Mouse (Mus musculus): Measurements from ENCODE around the gene Znhit3. TPM values are rescaled to one million over a fixed set of nuclear protein-coding genes. Genes with fewer than 3 reads are reported as not detected.

Znhit3 gene
- total RNA-seq, 1 experiment from 2014 or later: 11.2 TPM

DNA sequence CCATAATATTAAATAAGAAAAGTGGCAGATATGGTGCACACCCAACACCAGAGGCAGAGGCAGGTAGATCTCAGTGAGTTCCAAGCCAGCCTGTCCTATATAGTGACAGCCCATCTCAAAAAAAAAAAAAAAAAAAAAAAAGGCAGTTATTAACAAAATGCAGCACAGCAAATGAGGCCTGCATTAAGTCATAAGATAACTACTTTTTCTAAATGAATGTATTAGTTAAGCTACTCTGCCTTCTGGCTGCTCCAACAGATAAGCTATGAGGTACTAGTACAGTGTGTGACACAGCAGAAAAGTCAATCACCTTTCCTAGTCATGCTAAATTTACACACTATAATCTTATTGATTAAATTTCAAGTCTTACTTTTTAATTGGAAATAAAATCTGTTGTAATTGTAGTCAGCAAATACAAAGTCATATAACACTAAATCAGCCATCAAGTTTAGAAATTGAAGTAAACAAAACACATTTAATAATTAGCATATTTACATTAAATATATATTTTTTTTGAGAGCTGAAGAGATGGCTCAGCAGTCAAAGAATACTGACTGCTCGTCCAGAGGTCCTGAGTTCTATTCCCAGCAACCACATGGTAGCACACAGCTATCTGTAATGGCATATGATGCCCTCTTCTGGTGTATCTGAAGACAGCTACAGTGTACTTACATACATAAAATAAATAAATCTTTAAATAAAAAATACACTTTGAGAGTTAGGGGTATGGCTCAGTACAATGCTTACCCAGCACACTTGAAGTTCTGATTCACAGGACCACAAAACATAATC, 42.9 kb downstream of the Znhit3 start:
- DNase-seq: no peak

DNA sequence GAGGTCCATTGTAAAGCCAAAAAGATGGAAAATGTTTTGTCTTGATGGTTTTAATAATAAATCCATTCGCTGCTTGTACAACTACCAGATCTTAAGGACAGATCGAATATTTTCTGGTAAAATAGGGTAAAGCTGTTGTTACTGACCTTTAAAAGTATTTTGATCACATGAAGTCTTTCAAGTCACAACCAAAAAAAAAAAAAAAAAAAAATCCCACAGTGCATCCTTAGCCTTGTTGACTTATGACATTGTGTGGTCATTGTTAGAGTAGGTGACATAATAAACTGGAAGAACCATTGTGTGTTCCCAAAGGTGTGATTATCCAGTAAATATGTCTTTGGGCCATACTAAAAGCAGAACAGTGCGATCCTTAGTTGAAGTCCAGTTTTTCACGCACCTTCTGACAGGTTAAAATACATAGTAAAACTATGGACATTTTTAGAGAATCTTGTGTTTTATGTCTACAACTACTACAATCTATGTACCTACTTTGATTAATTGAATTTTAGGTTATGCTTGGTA, 44.6 kb downstream of the Znhit3 start:
- no peak for DNase-seq

- DNase-seq: no peak
Measured at GRCm38 (mm10) chr11:84871046-84871445, 45.1 kb downstream of the Znhit3 start.

GRCm38 (mm10) chr11:84870337-84871043, 45.7 kb downstream of the Znhit3 start, which contains the start of gene Ggnbp2:
Gene Ggnbp2, minus strand, starts transcription at chr11:84870817.
- peak; percentile 95 for DNase-seq

GRCm38 (mm10) chr11:84869537-84870232, 46.5 kb downstream of the Znhit3 start:
- DNase-seq: peak; percentile 94

GRCm38 (mm10) chr11:84868786-84869259, 47.3 kb downstream of the Znhit3 start:
- DNase-seq: no peak

DNA sequence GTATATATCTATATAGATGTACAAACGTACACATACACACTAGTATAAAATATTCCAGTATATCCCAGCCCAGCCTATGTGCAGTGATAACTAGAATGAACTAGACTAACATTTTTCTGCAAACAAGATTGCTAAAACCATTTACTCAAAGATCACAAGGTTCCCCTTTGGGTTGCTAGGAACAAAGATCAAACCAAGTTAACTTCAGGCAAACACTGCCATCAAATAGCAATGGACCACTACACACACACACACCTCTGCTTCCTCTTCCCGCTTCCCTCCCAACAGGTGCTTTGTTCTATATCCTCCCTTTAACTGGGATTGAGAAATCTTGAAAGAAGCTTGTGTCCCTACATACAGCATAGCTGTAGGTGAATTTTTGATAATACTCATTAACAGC, 48.6 kb downstream of the Znhit3 start:
- DNase-seq: no peak

- DNase-seq: no peak
Measured at GRCm38 (mm10) chr11:84865268-84865667, 50.9 kb downstream of the Znhit3 start.

Small RNAs within 50 kb of the gene (microRNA-seq; reads per million reads assigned to microRNA genes)
- gene Gm23564: 0 reads per million in 2 experiments

Other genes with a start within 250 kb of the Znhit3 start
- 16.9 and 21.8 TPM in 2 replicates for gene Mrm1, start 96.9 kb downstream of the Znhit3 start, total RNA-seq (2021)
- 49.8 and 56.3 TPM in 2 replicates for gene Dhrs11, start 87.4 kb downstream of the Znhit3 start, total RNA-seq (2021)
- 85.3 and 91.7 TPM in 2 replicates for gene Ggnbp2, start 45.5 kb downstream of the Znhit3 start, total RNA-seq (2021)
- 14.5 and 15.9 TPM in 2 replicates for gene Myo19, start 36.2 kb downstream of the Znhit3 start, total RNA-seq (2021)
- gene Pigw, start 36.1 kb downstream of the Znhit3 start, total RNA-seq (2021): 10.5 and 11.8 TPM in 2 replicates
- 5.3 and 7.9 TPM in 2 replicates for gene Car4, start 41.4 kb upstream of the Znhit3 start, total RNA-seq (2021)
- 44.9 and 54.7 TPM in 2 replicates for gene Usp32, start 223.8 kb upstream of the Znhit3 start, total RNA-seq (2021)